Mouse (Mus musculus): ENCODE measurements at regions not wholly inside any gene's neighbourhood (a gene's known extent, or its start where the extent isn't known, plus 50 kb on each side); places are given as distances from the start of the nearest gene placed in this dataset.

- no peak overlapping the region for H3K27ac ChIP-seq (ENCODE audit: insufficient read depth, low read length)
- WGBS: 94% methylated on average over 6 of the region's 6 CpGs
- no peaks in the 10 kb centered on the region for H3K27me3 ChIP-seq (ENCODE audit: control insufficient read depth, insufficient read depth, low read length)
- H3K4me3 ChIP-seq (ENCODE audit: extremely low read depth, insufficient read depth, insufficient read length): no peak overlapping the region
- H3K36me3 ChIP-seq (ENCODE audit: control insufficient read depth, insufficient read depth, low read length): no peaks in the 10 kb centered on the region
- H3K4me1 ChIP-seq (ENCODE audit: control insufficient read depth, insufficient read depth, insufficient read length): no peaks in the 10 kb centered on the region
- TF ChIP-seq CTCF (IDR thresholded peaks at IDR 0.05; ENCODE audit: extremely low read depth, insufficient read depth, insufficient read length, insufficient replicate concordance): no peak
- TF ChIP-seq POLR2A (IDR thresholded peaks at IDR 0.05; ENCODE audit: low read depth, low read length): no peak
- no peak for DNase-seq (ENCODE audit: low read depth in 1 of 2, low spot score in 2 of 2)
These were observed 177.4 kb upstream of the Rfx3 start for GRCm38 (mm10) chr19:28188363-28188762.

- no peak for TF ChIP-seq CTCF (IDR thresholded peaks at IDR 0.05; ENCODE audit: extremely low read depth, insufficient read depth, insufficient read length, insufficient replicate concordance)
- TF ChIP-seq POLR2A (IDR thresholded peaks at IDR 0.05; ENCODE audit: low read depth, low read length): no peak
- no peaks in the 10 kb centered on the region for H3K36me3 ChIP-seq (ENCODE audit: control insufficient read depth, insufficient read depth, low read length)
- no peaks in the 10 kb centered on the region for H3K27me3 ChIP-seq (ENCODE audit: control insufficient read depth, insufficient read depth, low read length)
- no peak overlapping the region for H3K4me3 ChIP-seq (ENCODE audit: extremely low read depth, insufficient read depth, insufficient read length)
- DNase-seq (ENCODE audit: low read depth in 1 of 2, low spot score in 2 of 2): no peak
- no peaks in the 10 kb centered on the region for H3K4me1 ChIP-seq (ENCODE audit: control insufficient read depth, insufficient read depth, insufficient read length)
- H3K27ac ChIP-seq (ENCODE audit: insufficient read depth, low read length): no peak overlapping the region
- 87% methylated on average over 12 of the region's 12 CpGs for WGBS
These were observed 171.6 kb upstream of the Rfx3 start for GRCm38 (mm10) chr19:28182411-28183182.

- no peak for DNase-seq (ENCODE audit: low read depth in 1 of 2, low spot score in 2 of 2)
These were observed 170.2 kb upstream of the Rfx3 start for GRCm38 (mm10) chr19:28181171-28181570.

DNA sequence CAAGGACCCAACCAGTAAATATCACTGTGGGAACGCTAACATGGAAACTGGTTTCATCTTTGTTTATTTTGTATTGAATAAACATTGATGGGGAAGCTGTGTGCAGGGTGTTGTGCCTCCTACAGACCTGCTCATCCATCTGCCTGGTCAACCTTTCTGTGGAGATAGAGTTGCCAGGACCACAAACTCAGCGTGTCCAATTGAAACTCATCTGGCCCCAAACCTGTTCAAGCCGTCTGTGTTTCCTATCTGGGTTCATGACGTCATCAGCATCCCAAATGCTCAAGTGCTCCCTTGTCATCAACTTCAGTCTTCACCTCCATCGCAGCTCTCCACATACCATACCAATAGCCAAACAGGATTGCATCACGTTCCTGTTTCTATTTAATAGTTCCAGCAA is 167.1 kb upstream of the Rfx3 start:
- TF ChIP-seq POLR2A (IDR thresholded peaks at IDR 0.05; ENCODE audit: low read depth, low read length) (no peak), CTCF (IDR thresholded peaks at IDR 0.05; ENCODE audit: extremely low read depth, insufficient read depth, insufficient read length, insufficient replicate concordance) (no peak)
- no peak for DNase-seq (ENCODE audit: low read depth in 1 of 2, low spot score in 2 of 2)
- 89% methylated on average over 6 of the region's 6 CpGs for WGBS
- Histone ChIP-seq H3K27ac (ENCODE audit: insufficient read depth, low read length) (no peak overlapping the region), H3K36me3 (ENCODE audit: control insufficient read depth, insufficient read depth, low read length) (no peaks in the 10 kb centered on the region), H3K4me1 (ENCODE audit: control insufficient read depth, insufficient read depth, insufficient read length) (no peaks in the 10 kb centered on the region), H3K4me3 (ENCODE audit: extremely low read depth, insufficient read depth, insufficient read length) (no peak overlapping the region), H3K27me3 (ENCODE audit: control insufficient read depth, insufficient read depth, low read length) (no peaks in the 10 kb centered on the region)

More at GRCm38 (mm10) chr19:28181171-28181570, 170.2 kb upstream of the Rfx3 start:
- Histone ChIP-seq H3K4me3 (ENCODE audit: extremely low read depth, insufficient read depth, insufficient read length) (no peak overlapping the region), H3K36me3 (ENCODE audit: control insufficient read depth, insufficient read depth, low read length) (no peaks in the 10 kb centered on the region), H3K27ac (ENCODE audit: insufficient read depth, low read length) (no peak overlapping the region), H3K27me3 (ENCODE audit: control insufficient read depth, insufficient read depth, low read length) (no peaks in the 10 kb centered on the region), H3K4me1 (ENCODE audit: control insufficient read depth, insufficient read depth, insufficient read length) (no peaks in the 10 kb centered on the region)
- WGBS: 86% methylated on average over 2 of the region's 2 CpGs
- TF ChIP-seq POLR2A (IDR thresholded peaks at IDR 0.05; ENCODE audit: low read depth, low read length): no peak
- no peak for TF ChIP-seq CTCF (IDR thresholded peaks at IDR 0.05; ENCODE audit: extremely low read depth, insufficient read depth, insufficient read length, insufficient replicate concordance)

GRCm38 (mm10) chr19:28176821-28177220 is 165.9 kb upstream of the Rfx3 start:
- no peaks in the 10 kb centered on the region for H3K27me3 ChIP-seq (ENCODE audit: control insufficient read depth, insufficient read depth, low read length)
- TF ChIP-seq POLR2A (IDR thresholded peaks at IDR 0.05; ENCODE audit: low read depth, low read length) (no peak), CTCF (IDR thresholded peaks at IDR 0.05; ENCODE audit: extremely low read depth, insufficient read depth, insufficient read length, insufficient replicate concordance) (no peak)
- WGBS: 81% methylated on average over 6 of the region's 6 CpGs

DNA sequence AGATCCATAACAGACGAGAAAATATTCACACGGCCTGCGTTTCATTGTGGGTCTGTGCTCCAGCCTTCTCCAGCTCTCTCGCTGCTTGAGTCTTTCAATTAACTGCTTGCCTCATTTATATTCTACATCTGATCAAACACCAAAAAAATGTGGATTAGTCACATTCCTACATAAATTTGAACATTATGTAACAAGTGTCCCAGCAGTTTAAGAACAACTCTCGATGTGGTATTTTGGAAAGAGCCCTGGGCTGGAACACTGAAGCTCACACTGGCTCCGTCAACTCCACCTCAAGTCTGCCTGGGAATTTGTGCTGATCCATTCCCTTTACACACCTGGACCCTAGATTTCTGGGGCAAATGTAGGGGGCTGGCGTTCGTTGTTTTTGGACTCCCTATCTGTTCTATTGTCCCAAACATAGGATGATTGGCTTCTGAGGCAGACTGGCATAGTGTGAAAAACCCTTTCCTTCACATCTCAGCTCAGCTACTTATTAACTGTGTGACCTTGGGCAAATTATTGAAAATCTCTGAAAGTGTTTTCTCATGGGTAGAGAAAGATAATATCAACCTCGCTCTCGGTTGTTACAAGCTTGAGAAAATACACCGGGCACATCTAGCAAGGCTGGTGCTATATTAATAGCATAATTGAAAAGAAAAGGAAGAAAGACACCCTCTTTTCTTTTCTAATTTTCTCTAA is 161.0 kb upstream of the Rfx3 start:
- 95% methylated on average over 11 of the region's 11 CpGs for WGBS
- Histone ChIP-seq H3K4me3 (ENCODE audit: extremely low read depth, insufficient read depth, insufficient read length) (no peak overlapping the region), H3K27ac (ENCODE audit: insufficient read depth, low read length) (no peak overlapping the region), H3K4me1 (ENCODE audit: control insufficient read depth, insufficient read depth, insufficient read length) (no peaks in the 10 kb centered on the region), H3K27me3 (ENCODE audit: control insufficient read depth, insufficient read depth, low read length) (no peaks in the 10 kb centered on the region), H3K36me3 (ENCODE audit: control insufficient read depth, insufficient read depth, low read length) (no peaks in the 10 kb centered on the region)
- TF ChIP-seq POLR2A (IDR thresholded peaks at IDR 0.05; ENCODE audit: low read depth, low read length): no peak
- no peak for TF ChIP-seq CTCF (IDR thresholded peaks at IDR 0.05; ENCODE audit: extremely low read depth, insufficient read depth, insufficient read length, insufficient replicate concordance)
- DNase-seq (ENCODE audit: low read depth in 1 of 2, low spot score in 2 of 2): no peak

More at GRCm38 (mm10) chr19:28176821-28177220, 165.9 kb upstream of the Rfx3 start:
- no peak overlapping the region for H3K4me3 ChIP-seq (ENCODE audit: extremely low read depth, insufficient read depth, insufficient read length)
- no peaks in the 10 kb centered on the region for H3K4me1 ChIP-seq (ENCODE audit: control insufficient read depth, insufficient read depth, insufficient read length)
- no peak for DNase-seq (ENCODE audit: low read depth in 1 of 2, low spot score in 2 of 2)
- no peaks in the 10 kb centered on the region for H3K36me3 ChIP-seq (ENCODE audit: control insufficient read depth, insufficient read depth, low read length)
- H3K27ac ChIP-seq (ENCODE audit: insufficient read depth, low read length): no peak overlapping the region

All from spleen, adult 2 months (tissue).